Mouse (Mus musculus): ENCODE measurements around the gene Slc9a1. TPM values are rescaled to one million over a fixed set of nuclear protein-coding genes. Genes with fewer than 3 reads are reported as not detected.

The Slc9a1 gene
- total and polyA plus RNA-seq, 3 experiments = 7.3 to 44.6 (median 27.3) TPM

GRCm38 (mm10) chr4:133338521-133339095, 30.9 kb upstream of the Slc9a1 start:
- H3K9me3 ChIP-seq (replicated peaks) = no peaks in the 10 kb centered on the region
- peak; percentile 42 for DNase-seq (ENCODE audit: low spot score)
- no peak for ATAC-seq (ENCODE audit: extremely low read depth, insufficient number of reproducible peaks, low FRiP score, poor library complexity, severe bottlenecking)
- no peaks in the 10 kb centered on the region for H3K36me3 ChIP-seq (replicated peaks)
- TF ChIP-seq POLR2AphosphoS5 (IDR thresholded peaks at IDR 0.05; ENCODE audit: insufficient replicate concordance, low read depth, low read length) (no peak), GATA2 (IDR thresholded peaks at IDR 0.05; ENCODE audit: borderline replicate concordance, low read depth, low read length) (no peak), CTCF (IDR thresholded peaks at IDR 0.05; ENCODE audit: low read depth, low read length) (no peak), TAL1 (conservative IDR thresholded peaks at IDR 0.05; ENCODE audit: low read depth, low read length) (no peak), GATA1 (IDR thresholded peaks at IDR 0.05; ENCODE audit: borderline replicate concordance, low read length) (no peak)
- H3K27me3 ChIP-seq (ENCODE audit: insufficient read depth, low read length) = peaks cover 24% of the 10 kb centered on the region
- peak overlapping the region; percentile 84 for H3K4me3 ChIP-seq (ENCODE audit: low read depth, low read length)
- peaks cover 14% of the 10 kb centered on the region for H3K4me1 ChIP-seq (ENCODE audit: insufficient read depth, low read depth, low read length)

DNA sequence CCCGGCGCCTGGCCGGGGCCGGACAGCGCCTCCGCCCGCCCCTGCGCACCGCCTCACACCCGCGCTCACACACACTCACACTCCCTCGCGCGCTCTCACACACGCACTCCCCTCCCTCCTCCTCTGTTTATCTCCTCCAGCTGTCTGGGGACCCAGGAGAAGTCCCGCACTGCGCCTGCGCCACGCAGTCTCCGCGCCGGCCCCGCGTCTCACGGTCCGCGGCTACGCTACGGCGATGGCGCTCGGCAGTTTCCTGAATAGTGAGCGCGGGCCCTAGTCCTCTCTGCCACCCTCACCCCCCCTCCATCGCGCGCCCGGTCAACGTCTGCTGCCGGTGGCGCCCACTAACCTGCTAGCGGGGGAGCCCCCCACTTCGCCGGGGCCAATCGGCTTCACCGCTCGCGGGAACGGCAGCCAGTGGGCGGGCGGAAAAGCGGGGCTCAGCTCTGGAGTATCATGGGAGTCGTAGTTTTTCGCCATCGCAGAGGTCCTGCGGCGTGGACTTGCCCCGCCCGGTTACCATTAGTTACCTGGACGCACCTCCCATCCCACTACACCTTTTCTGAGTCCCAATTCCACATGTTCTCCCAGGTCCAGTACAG, 30.3 kb upstream of the Slc9a1 start:
- no peaks in the 10 kb centered on the region for H3K9me3 ChIP-seq (replicated peaks)
- peaks cover 24% of the 10 kb centered on the region for H3K27me3 ChIP-seq (ENCODE audit: insufficient read depth, low read length)
- TF ChIP-seq TAL1 (conservative IDR thresholded peaks at IDR 0.05; ENCODE audit: low read depth, low read length) = no peak
- TF ChIP-seq GATA1 (IDR thresholded peaks at IDR 0.05; ENCODE audit: borderline replicate concordance, low read length) = no peak
- no peak for TF ChIP-seq CTCF (IDR thresholded peaks at IDR 0.05; ENCODE audit: low read depth, low read length)
- no peak for TF ChIP-seq GATA2 (IDR thresholded peaks at IDR 0.05; ENCODE audit: borderline replicate concordance, low read depth, low read length)
- no peak for TF ChIP-seq POLR2AphosphoS5 (IDR thresholded peaks at IDR 0.05; ENCODE audit: insufficient replicate concordance, low read depth, low read length)
- H3K36me3 ChIP-seq (replicated peaks) = no peaks in the 10 kb centered on the region
- ATAC-seq (ENCODE audit: extremely low read depth, insufficient number of reproducible peaks, low FRiP score, poor library complexity, severe bottlenecking) = peak; percentile 81
- H3K4me3 ChIP-seq (ENCODE audit: low read depth, low read length) = peak overlapping the region; percentile 84
- peaks cover 14% of the 10 kb centered on the region for H3K4me1 ChIP-seq (ENCODE audit: insufficient read depth, low read depth, low read length)
- DNase-seq (ENCODE audit: low spot score) = peak; percentile 95

DNA sequence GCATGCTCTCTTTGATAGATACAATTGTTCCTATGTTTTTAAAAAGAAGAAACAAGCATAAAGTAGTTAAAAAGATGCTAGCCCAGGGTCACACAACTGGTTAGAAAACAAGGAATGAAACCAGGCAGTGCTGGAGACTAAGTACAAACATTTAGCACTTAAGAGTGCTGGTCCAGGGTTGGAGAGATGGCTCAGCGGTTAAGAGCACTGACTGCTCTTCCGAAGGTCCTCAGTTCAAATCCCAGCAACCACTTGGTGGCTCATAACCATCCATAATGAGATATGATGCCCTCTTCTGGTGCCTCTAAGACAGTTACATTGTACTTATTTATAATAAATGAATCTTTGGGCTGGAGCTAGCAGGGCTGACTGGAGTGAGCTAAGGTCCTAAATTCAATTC, 29.3 kb upstream of the Slc9a1 start:
- ATAC-seq (ENCODE audit: extremely low read depth, insufficient number of reproducible peaks, low FRiP score, poor library complexity, severe bottlenecking) (no peak), DNase-seq (ENCODE audit: low spot score) (no peak)
- peaks cover 14% of the 10 kb centered on the region for H3K4me1 ChIP-seq (ENCODE audit: insufficient read depth, low read depth, low read length)
- no peak for TF ChIP-seq POLR2AphosphoS5 (IDR thresholded peaks at IDR 0.05; ENCODE audit: insufficient replicate concordance, low read depth, low read length)
- TF ChIP-seq GATA1 (IDR thresholded peaks at IDR 0.05; ENCODE audit: borderline replicate concordance, low read length) = no peak
- TF ChIP-seq GATA2 (IDR thresholded peaks at IDR 0.05; ENCODE audit: borderline replicate concordance, low read depth, low read length) = no peak
- TF ChIP-seq TAL1 (conservative IDR thresholded peaks at IDR 0.05; ENCODE audit: low read depth, low read length) = no peak
- no peak for TF ChIP-seq CTCF (IDR thresholded peaks at IDR 0.05; ENCODE audit: low read depth, low read length)
- H3K9me3 ChIP-seq (replicated peaks) = no peaks in the 10 kb centered on the region
- no peaks in the 10 kb centered on the region for H3K36me3 ChIP-seq (replicated peaks)
- H3K27me3 ChIP-seq (ENCODE audit: insufficient read depth, low read length) = peaks cover 24% of the 10 kb centered on the region
- no peak overlapping the region for H3K4me3 ChIP-seq (ENCODE audit: low read depth, low read length)

- Histone ChIP-seq H3K36me3 (replicated peaks) (no peaks in the 10 kb centered on the region), H3K4me1 (ENCODE audit: insufficient read depth, low read depth, low read length) (peaks cover 20% of the 10 kb centered on the region), H3K4me3 (ENCODE audit: low read depth, low read length) (no peak overlapping the region), H3K9me3 (replicated peaks) (no peaks in the 10 kb centered on the region), H3K27me3 (ENCODE audit: insufficient read depth, low read length) (peaks cover 30% of the 10 kb centered on the region)
- TF ChIP-seq GATA1 (IDR thresholded peaks at IDR 0.05; ENCODE audit: borderline replicate concordance, low read length) (no peak), GATA2 (IDR thresholded peaks at IDR 0.05; ENCODE audit: borderline replicate concordance, low read depth, low read length) (no peak), POLR2AphosphoS5 (IDR thresholded peaks at IDR 0.05; ENCODE audit: insufficient replicate concordance, low read depth, low read length) (no peak), CTCF (IDR thresholded peaks at IDR 0.05; ENCODE audit: low read depth, low read length) (0 out of 2 replicates have a peak, but pooled peaks have one; percentile 16), TAL1 (conservative IDR thresholded peaks at IDR 0.05; ENCODE audit: low read depth, low read length) (no peak)
- ATAC-seq (ENCODE audit: extremely low read depth, insufficient number of reproducible peaks, low FRiP score, poor library complexity, severe bottlenecking) (no peak), DNase-seq (ENCODE audit: low spot score) (no peak)
Measured at GRCm38 (mm10) chr4:133344112-133344511, 25.4 kb upstream of the Slc9a1 start.

DNA sequence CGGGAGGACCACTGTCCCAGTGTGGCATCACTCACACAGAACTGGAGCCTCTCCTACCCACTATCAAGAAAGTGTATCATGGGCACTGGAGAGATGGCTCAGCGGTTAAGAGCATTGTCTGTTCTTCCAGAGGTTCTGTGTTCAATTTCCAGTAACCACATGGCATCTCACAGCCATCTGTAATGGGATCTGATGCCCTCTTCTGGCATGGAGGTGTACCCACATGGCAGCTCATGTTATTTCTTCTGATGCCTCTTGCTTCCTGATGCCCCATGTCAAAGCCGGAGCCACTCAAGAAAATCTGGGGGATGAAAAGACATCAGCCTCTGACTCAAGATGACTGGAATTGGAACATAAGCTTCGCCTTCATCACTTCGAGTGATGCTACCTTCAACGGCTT, 23.8 kb upstream of the Slc9a1 start:
- Histone ChIP-seq H3K36me3 (replicated peaks) (no peaks in the 10 kb centered on the region), H3K27me3 (ENCODE audit: insufficient read depth, low read length) (peaks cover 29% of the 10 kb centered on the region), H3K4me1 (ENCODE audit: insufficient read depth, low read depth, low read length) (peaks cover 14% of the 10 kb centered on the region), H3K4me3 (ENCODE audit: low read depth, low read length) (no peak overlapping the region), H3K9me3 (replicated peaks) (no peaks in the 10 kb centered on the region)
- TF ChIP-seq TAL1 (conservative IDR thresholded peaks at IDR 0.05; ENCODE audit: low read depth, low read length) (no peak), CTCF (IDR thresholded peaks at IDR 0.05; ENCODE audit: low read depth, low read length) (no peak), GATA1 (IDR thresholded peaks at IDR 0.05; ENCODE audit: borderline replicate concordance, low read length) (no peak), POLR2AphosphoS5 (IDR thresholded peaks at IDR 0.05; ENCODE audit: insufficient replicate concordance, low read depth, low read length) (no peak), GATA2 (IDR thresholded peaks at IDR 0.05; ENCODE audit: borderline replicate concordance, low read depth, low read length) (no peak)
- no peak for ATAC-seq (ENCODE audit: extremely low read depth, insufficient number of reproducible peaks, low FRiP score, poor library complexity, severe bottlenecking)
- no peak for DNase-seq (ENCODE audit: low spot score)

DNA sequence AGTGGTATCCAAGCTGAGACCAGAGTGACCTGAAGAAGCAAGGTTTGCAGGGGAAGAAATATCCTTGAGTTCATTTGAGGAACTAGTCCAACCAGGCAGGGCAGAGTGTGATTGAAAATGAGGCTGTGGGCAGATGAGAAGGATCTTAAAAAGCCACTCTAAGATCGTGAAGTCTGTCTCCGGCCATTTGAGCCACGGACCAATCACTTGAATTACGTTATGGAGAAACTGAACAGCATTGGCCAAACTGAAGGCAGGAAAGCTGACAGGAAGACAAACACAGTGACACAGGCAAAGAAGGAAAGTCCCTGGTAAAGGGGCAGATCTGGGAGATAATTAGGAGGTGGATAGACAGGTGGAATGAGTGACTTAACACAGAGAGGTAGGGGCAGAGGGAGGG, 22.9 kb upstream of the Slc9a1 start:
- H3K4me3 ChIP-seq (ENCODE audit: low read depth, low read length) = no peak overlapping the region
- peaks cover 14% of the 10 kb centered on the region for H3K4me1 ChIP-seq (ENCODE audit: insufficient read depth, low read depth, low read length)
- ATAC-seq (ENCODE audit: extremely low read depth, insufficient number of reproducible peaks, low FRiP score, poor library complexity, severe bottlenecking) = no peak
- H3K27me3 ChIP-seq (ENCODE audit: insufficient read depth, low read length) = peaks cover 22% of the 10 kb centered on the region
- DNase-seq (ENCODE audit: low spot score) = no peak
- H3K36me3 ChIP-seq (replicated peaks) = no peaks in the 10 kb centered on the region
- TF ChIP-seq GATA2 (IDR thresholded peaks at IDR 0.05; ENCODE audit: borderline replicate concordance, low read depth, low read length) = no peak
- no peak for TF ChIP-seq CTCF (IDR thresholded peaks at IDR 0.05; ENCODE audit: low read depth, low read length)
- no peak for TF ChIP-seq POLR2AphosphoS5 (IDR thresholded peaks at IDR 0.05; ENCODE audit: insufficient replicate concordance, low read depth, low read length)
- TF ChIP-seq GATA1 (IDR thresholded peaks at IDR 0.05; ENCODE audit: borderline replicate concordance, low read length) = no peak
- TF ChIP-seq TAL1 (conservative IDR thresholded peaks at IDR 0.05; ENCODE audit: low read depth, low read length) = no peak
- H3K9me3 ChIP-seq (replicated peaks) = no peaks in the 10 kb centered on the region

Data from G1E (cell line).